Mouse (Mus musculus) fat pad, adult 2 months (tissue): ENCODE results near the gene Ncbp2.
A peak's percentile ranks its signal among the peaks of the same experiment; 100 is the strongest.
"Not testable (repeated sequence)": the region's sequence is repeated elsewhere in the genome, so short reads cannot be mapped to it uniquely, and the experiment has no call there.

Experiments
- DNase-seq: peaks from one replicate; pipeline ENCODE4 v3.0.0-alpha.2; 2011; ENCODE audit warnings: low read depth, low spot score; ENCODE audit errors: extremely low read depth

The Ncbp2 gene

GRCm38 (mm10) chr16:31934550-31935010 lies 13.7 kb upstream of the Ncbp2 start:
- DNase-seq: no peak

- no peak for DNase-seq
Measured at GRCm38 (mm10) chr16:31935091-31935979, 13.0 kb upstream of the Ncbp2 start.

- DNase-seq: no peak
Measured at GRCm38 (mm10) chr16:31936568-31936967, 11.7 kb upstream of the Ncbp2 start.

DNA sequence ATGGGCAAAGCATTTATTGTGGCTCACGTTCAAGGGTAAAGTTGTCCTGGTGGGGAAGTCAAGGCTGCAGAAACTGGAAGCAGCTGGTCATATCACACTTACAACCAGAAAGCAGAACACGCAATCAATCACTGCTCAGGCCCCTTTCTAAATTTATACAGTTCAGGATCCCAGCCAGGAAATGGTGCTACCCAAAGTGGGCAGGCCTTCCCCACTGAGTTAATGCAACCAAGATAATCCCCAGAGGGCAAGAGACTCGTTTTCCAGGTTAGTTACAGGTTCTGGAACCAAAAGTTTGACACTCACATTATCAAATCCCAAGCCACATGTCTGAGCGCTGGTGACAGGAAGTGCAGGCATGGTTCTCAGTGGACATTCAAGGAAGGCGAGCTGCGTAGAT lies 9.5 kb upstream of the Ncbp2 start:
- no peak for DNase-seq

DNA sequence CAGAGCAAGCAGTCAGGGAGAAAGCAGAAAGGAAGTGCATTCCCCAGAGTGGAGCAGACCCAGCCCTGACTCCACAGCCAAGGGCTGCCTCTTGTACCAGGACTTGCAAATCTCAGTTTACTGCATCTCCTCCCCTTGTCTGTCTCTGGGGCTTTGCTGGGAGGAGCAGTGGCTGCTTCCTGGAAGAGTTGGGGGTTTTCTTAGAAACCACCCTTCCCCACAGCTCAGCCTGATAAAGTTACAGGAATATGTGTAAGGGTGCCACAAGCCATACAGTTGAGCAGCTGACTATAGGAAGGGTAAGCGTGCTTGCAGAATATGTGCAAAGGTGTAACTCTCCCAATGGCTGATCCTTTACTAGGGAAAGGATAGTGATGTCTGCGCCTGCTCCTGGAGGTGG lies 7.7 kb upstream of the Ncbp2 start:
- DNase-seq: no peak

DNA sequence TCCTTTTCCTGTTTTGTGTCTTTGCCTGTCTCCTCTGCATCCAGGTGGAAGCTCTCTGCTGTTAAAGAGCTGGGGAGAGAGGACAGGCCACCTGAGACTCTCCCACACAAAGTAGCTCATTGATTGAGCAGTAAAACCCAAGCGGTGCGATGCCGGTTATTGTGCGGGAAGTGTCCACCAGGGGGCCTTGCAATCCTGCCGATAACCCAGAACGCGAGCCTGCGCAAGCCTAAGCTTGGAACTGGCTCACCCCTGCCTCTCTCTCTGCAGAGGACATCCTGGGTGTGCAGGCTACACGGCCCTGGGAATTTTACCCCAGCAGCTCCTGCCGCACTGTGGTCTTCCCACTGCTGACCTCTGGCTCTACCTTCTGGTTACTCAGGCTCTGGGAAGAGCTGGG lies 4.3 kb upstream of the Ncbp2 start:
- no peak for DNase-seq

- no peak for DNase-seq
Measured at GRCm38 (mm10) chr16:31944698-31945255, 3.5 kb upstream of the Ncbp2 start.

- DNase-seq: no peak
Measured at GRCm38 (mm10) chr16:31945372-31945771, 2.9 kb upstream of the Ncbp2 start.

GRCm38 (mm10) chr16:31945986-31946385 lies 2.3 kb upstream of the Ncbp2 start:
- DNase-seq: not testable (repeated sequence)

- no peak for DNase-seq
Measured at GRCm38 (mm10) chr16:31947333-31947732, 980 bp upstream of the Ncbp2 start.

GRCm38 (mm10) chr16:31947901-31948316 lies 404 bp upstream of the Ncbp2 start:
- DNase-seq: no peak

DNA sequence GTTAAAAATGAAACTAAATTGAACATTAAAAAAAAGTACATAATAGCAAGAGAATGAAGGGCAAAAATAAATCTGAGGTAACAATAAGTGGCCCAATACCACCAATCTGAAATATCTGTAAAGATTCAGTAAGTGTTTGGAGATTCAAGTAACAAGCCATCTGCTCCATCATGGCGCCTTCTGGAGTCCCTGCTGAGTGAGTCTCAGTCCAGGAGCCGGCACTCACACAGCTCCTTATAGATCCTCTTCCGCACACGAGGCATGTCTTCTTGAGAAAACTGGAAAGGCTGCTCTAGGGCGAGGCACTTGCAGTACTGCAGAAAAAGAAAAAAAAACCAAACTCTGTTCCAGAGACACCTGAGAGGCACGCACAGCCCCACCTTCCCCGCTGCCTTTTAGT lies 14.9 kb downstream of the Ncbp2 start:
- no peak for DNase-seq

DNA sequence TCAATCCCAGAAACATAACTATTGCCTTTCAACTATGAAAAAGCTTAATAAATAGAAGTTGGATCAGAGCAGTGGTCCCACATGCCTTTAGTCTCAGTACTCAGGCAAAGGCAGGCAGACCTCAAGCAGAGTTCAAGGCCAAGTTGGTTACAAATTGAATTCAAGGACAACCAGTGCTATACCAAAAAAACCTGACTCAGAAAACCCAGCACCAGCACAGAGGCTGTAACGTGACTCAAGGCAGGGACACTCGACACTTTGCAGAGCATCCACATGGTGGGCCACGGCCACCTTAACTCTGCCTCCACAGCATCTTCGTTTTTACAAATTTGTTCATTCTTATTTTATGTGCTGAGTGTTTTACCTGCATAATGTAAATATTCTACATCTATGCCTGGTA lies 26.9 kb downstream of the Ncbp2 start:
- DNase-seq: no peak

- DNase-seq: no peak
Measured at GRCm38 (mm10) chr16:31979501-31979900, 31.2 kb downstream of the Ncbp2 start.

- DNase-seq: no peak
Measured at GRCm38 (mm10) chr16:31980946-31981345, 32.6 kb downstream of the Ncbp2 start.

GRCm38 (mm10) chr16:31992039-31992438 lies 43.7 kb downstream of the Ncbp2 start:
- DNase-seq: no peak

GRCm38 (mm10) chr16:31993195-31993594 lies 44.9 kb downstream of the Ncbp2 start:
- no peak for DNase-seq

GRCm38 (mm10) chr16:31993946-31994345 lies 45.6 kb downstream of the Ncbp2 start:
- DNase-seq: no peak

GRCm38 (mm10) chr16:31996371-31996770 lies 48.1 kb downstream of the Ncbp2 start:
- no peak for DNase-seq

GRCm38 (mm10) chr16:32002509-32003477 lies 54.5 kb downstream of the Ncbp2 start, which contains the start of gene Senp5:
Senp5 (minus strand) TSS chr16:32003287.
- peak; percentile 67 for DNase-seq

DNA sequence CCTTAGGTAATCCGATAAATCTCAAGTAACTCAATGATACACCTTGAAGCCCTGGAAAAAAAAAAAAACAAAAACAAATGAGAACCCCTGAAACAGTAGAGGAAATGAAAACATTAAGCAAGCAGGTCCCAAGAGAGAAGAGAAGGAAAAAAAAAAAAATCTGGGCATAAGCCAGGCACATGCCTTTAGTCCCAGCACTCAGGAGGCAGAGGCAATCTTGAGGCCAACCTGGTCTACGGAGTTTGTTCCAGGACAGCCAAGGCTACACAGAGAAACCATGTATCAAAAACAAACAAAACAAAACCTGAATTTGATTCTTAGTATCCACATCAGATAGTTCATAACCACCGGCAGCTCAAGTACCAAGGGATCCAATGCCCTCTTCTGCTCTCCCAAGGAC lies 56.4 kb downstream of the Ncbp2 start:
- DNase-seq: no peak
